Comparison of ENCODE assay signal across 10 mouse cellular contexts in the genomic region with DNA sequence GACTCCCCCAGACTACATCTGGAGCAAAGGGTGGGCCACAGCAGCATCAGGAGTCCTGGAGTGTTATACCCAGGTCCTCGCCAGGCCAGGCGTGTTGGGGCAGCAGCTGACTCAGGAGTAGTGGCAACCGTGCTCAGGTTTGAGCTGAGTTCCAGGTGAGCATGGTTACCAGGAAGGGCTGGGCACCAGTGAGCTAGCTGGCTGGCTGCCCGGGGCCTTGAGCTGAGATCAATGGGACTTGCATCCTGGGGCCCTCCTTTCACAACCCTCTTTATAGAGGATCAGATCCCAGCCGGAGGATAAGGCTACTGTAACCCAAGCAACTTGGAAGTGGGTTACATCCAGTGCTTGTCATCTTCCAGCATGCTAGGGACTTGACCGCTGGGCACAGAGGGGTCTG. TPM values are rescaled to one million over a fixed set of nuclear protein-coding genes. Genes with fewer than 3 reads are reported as not detected.
DNase-seq lines count a peak whose midpoint lies in the region; ATAC-seq and TF ChIP-seq lines count a peak whose summit lies in the region.
"Had no signal": no experiment of that assay in that cellular context is flagged by ENCODE, and none has a peak within 500 bp of the region (broad histone marks: within the 10 kb centered on the region; RNA-seq: fewer than 3 reads in every experiment).

No protein-coding gene starts in this region.

- ATAC-seq in liver, embryonic 16.5 days (ENCODE audit: low read depth), result peak; percentile 37
- no peak for ATAC-seq in midbrain, embryonic 11.5 days (ENCODE audit: low FRiP score)

- no peaks in the 10 kb centered on the region for H3K27me3 ChIP-seq in cerebellum, adult 2 months (ENCODE audit: control insufficient read depth, insufficient read depth, low read length)
- H3K27me3 ChIP-seq in liver, embryonic 16.5 days (ENCODE audit: control insufficient read depth, insufficient read depth, low read depth, low read length), result peaks cover 8% of the 10 kb centered on the region; the same call in 1 of the 2 replicates
- peaks cover under 1% of the 10 kb centered on the region; the same call in 1 of the 2 replicates for H3K27me3 ChIP-seq in midbrain, embryonic 11.5 days (ENCODE audit: control insufficient read depth, insufficient read depth, low read length)
- no peaks in the 10 kb centered on the region for H3K27me3 ChIP-seq in thymus, adult 2 months (ENCODE audit: control insufficient read depth, insufficient read depth, low read length)

- no peaks in the 10 kb centered on the region for H3K36me3 ChIP-seq in liver, embryonic 16.5 days (ENCODE audit: control insufficient read depth, insufficient read depth)
- H3K36me3 ChIP-seq in midbrain, embryonic 11.5 days (ENCODE audit: control insufficient read depth, insufficient read depth, low read length), result no peaks in the 10 kb centered on the region
- no peaks in the 10 kb centered on the region for H3K36me3 ChIP-seq in thymus, adult 2 months (ENCODE audit: control insufficient read depth, insufficient read depth, low read length)

- TF ChIP-seq POLR2A in cerebellum, adult 2 months (IDR thresholded peaks at IDR 0.05; ENCODE audit: borderline replicate concordance, insufficient read depth, low read length), result no peak
- no peak for TF ChIP-seq POLR2A in thymus, adult 2 months (IDR thresholded peaks at IDR 0.05; ENCODE audit: control insufficient read depth, extremely low read depth, insufficient read depth, low read length, poor library complexity)

- H3K9me3 ChIP-seq in liver, embryonic 16.5 days (replicated peaks; ENCODE audit: control insufficient read depth, low read length), result no peaks in the 10 kb centered on the region
- H3K9me3 ChIP-seq in midbrain, embryonic 11.5 days (ENCODE audit: control insufficient read depth, low read length), result no peaks in the 10 kb centered on the region

- no peak overlapping the region for H3K4me3 ChIP-seq in cerebellum, adult 2 months (replicated peaks; ENCODE audit: insufficient read depth, low read depth, low read length)
- H3K4me3 ChIP-seq in liver, embryonic 16.5 days (ENCODE audit: low read depth, low read length), result no peak overlapping the region
- no peak overlapping the region for H3K4me3 ChIP-seq in midbrain, embryonic 11.5 days (ENCODE audit: low read depth, low read length)
- no peak overlapping the region for H3K4me3 ChIP-seq in thymus, adult 2 months (ENCODE audit: control insufficient read depth, insufficient read depth, low read length)

- no peaks in the 10 kb centered on the region for H3K4me1 ChIP-seq in cerebellum, adult 2 months (ENCODE audit: control insufficient read depth, insufficient read depth, low read length)
- peaks cover 15% of the 10 kb centered on the region for H3K4me1 ChIP-seq in liver, embryonic 16.5 days (ENCODE audit: control insufficient read depth, low read depth, low read length)
- peaks cover under 1% of the 10 kb centered on the region; the same call in 1 of the 2 replicates for H3K4me1 ChIP-seq in midbrain, embryonic 11.5 days (ENCODE audit: control insufficient read depth, insufficient read depth, low read length)
- H3K4me1 ChIP-seq in thymus, adult 2 months (replicated peaks; ENCODE audit: control insufficient read depth, insufficient read depth, low read length), result peaks cover 9% of the 10 kb centered on the region

- no peak overlapping the region for H3K27ac ChIP-seq in cerebellum, adult 2 months (ENCODE audit: insufficient read depth, low read length)
- H3K27ac ChIP-seq in liver, embryonic 16.5 days (ENCODE audit: low read length), result peak overlapping the region; percentile 81
- H3K27ac ChIP-seq in midbrain, embryonic 11.5 days (ENCODE audit: low read depth, low read length), result no peak overlapping the region
- no peak overlapping the region for H3K27ac ChIP-seq in thymus, adult 2 months (ENCODE audit: control insufficient read depth, insufficient read depth, low read length)
- H3K27ac ChIP-seq: kidney, postnatal 0 days had no signal

- peak overlapping the region; percentile 42 for H3K4me2 ChIP-seq in liver, embryonic 16.5 days (ENCODE audit: low read depth, low read length)
- no peak overlapping the region for H3K4me2 ChIP-seq in midbrain, embryonic 11.5 days

- WGBS in cerebellum, adult 2 months, result 67% methylated on average over 6 of the region's 6 CpGs
- WGBS in liver, embryonic 16.5 days (ENCODE audit: insufficient replicate concordance), result 48% methylated on average over 6 of the region's 6 CpGs
- WGBS in midbrain, embryonic 11.5 days, result 87% methylated on average over 6 of the region's 6 CpGs
- WGBS in thymus, adult 2 months, result 95% methylated on average over 6 of the region's 6 CpGs

- H3K9ac ChIP-seq in liver, embryonic 16.5 days (ENCODE audit: low read depth, low read length), result no peak overlapping the region; the same call in 1 of the 2 replicates
- H3K9ac ChIP-seq in midbrain, embryonic 11.5 days (ENCODE audit: low read length), result no peak overlapping the region

- no peak for TF ChIP-seq CTCF in cerebellum, adult 2 months (IDR thresholded peaks at IDR 0.05; ENCODE audit: borderline replicate concordance, insufficient read depth, low read depth, low read length)
- no peak for TF ChIP-seq CTCF in thymus, adult 2 months (IDR thresholded peaks at IDR 0.05; ENCODE audit: borderline replicate concordance, control insufficient read depth, extremely low read depth, insufficient read depth, low read length, poor library complexity)

- peak; percentile 39 to 42 for DNase-seq in cerebellum, postnatal 10 days
- no peak for DNase-seq in cerebellum, adult 2 months
- DNase-seq in NIH3T3 (ENCODE audit: low read depth), result peak; percentile 17
- peak; percentile 38 for DNase-seq in kidney, adult 9 months
- DNase-seq in c-Kit-positive CD71-positive TER-119-positive erythroid progenitor cells, embryonic 14.5 days (ENCODE audit: low spot score), result no peak
- DNase-seq in midbrain, embryonic 11.5 days (ENCODE audit: low spot score, missing footprints), result no peak
- no peak for DNase-seq in thymus, adult 2 months
- DNase-seq: heart, postnatal 10 days had no signal

RNA-seq across cellular contexts. Expression of gene Sept9, which starts 5.6 kb away (rescaled TPM):
- polyA plus RNA-seq in cerebellum, adult 2 months (2012; rRNA removed), result 9.6 and 13.3 TPM in 2 replicates
- 39.1 and 40.8 TPM in 2 replicates for polyA plus RNA-seq in liver, embryonic 16.5 days (2015; fragmentation: Nextera tagmentation; extraction: Ambion mirVana)
- 146 and 152 TPM in 2 replicates for polyA plus RNA-seq in midbrain, embryonic 11.5 days (2014; fragmentation: Nextera tagmentation; extraction: Ambion mirVana)
- 113 and 139 TPM in 2 replicates for polyA plus RNA-seq in thymus, adult 2 months (2012; rRNA removed)

Comparison
In these comparisons a context has a peak if more than half of its experiments do, and no peak if none do; other contexts are left out.
1. DNase-seq: peak in cerebellum, postnatal 10 days (2 of 2), NIH3T3 (single experiment) and kidney, adult 9 months (single experiment); none in cerebellum, adult 2 months (0 of 2), c-Kit-positive CD71-positive TER-119-positive erythroid progenitor cells, embryonic 14.5 days (single experiment), midbrain, embryonic 11.5 days (single experiment) and thymus, adult 2 months (single experiment).